Mouse (Mus musculus) layer of hippocampus, postnatal 36 days (tissue): Measurements from ENCODE around the gene Camk1g. TPM values are rescaled to one million over a fixed set of nuclear protein-coding genes. Genes with fewer than 3 reads are reported as not detected.

Experiments used
- DNase-seq, 2 experiments: peaks; one replicate each; pipeline ENCODE4 v3.0.0; 2022
- total RNA-seq, 2 experiments: library from RNA; stranded (reverse); gene quantifications; 2 replicates each; pipeline ENCODE4 v1.2.3; 2021

Gene Camk1g
- total RNA-seq, 2 experiments from 2014 or later, result 23.5 to 26.6 TPM

- no peak for DNase-seq
These were observed 68.6 kb downstream of the Camk1g start for GRCm38 (mm10) chr1:193301216-193302092.

DNA sequence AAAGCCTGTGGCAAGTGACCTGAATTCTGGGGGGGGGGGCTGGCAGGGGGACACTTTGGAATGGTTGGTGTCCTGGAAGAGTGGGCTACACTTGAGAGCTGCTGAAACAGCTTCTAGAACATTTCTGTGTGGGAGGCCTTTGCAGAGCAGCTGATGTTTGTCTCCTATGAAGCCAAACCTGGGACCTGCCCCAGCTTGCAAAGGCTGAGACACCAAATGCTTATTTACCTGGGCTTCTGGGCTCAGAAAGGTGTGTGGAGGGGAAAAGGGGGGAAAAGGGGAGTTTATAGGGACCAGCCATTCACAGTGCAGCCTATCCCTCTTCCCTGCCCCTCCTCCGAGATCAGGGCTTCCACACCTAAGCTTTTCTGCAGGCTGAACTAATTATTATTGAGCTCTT lies 70.1 kb downstream of the Camk1g start:
- no peak for DNase-seq

GRCm38 (mm10) chr1:193298141-193298765 lies 71.8 kb downstream of the Camk1g start:
- peak; percentile 25 to 26 for DNase-seq

Other genes starting within 250 kb of the Camk1g start
- 10 to 100 TPM; 23.4 to 27.5 TPM for gene Diexf, start 240.0 kb downstream of the Camk1g start, total RNA-seq
- under 1 TPM; 0.42 to 0.96 TPM for gene Irf6, start 217.2 kb downstream of the Camk1g start, total RNA-seq
- gene A130010J15Rik, start 202.3 kb downstream of the Camk1g start, total RNA-seq, result 1 to 10 TPM; 4.4 to 5.6 TPM
- 1 to 10 TPM; 1.1 to 1.3 TPM for gene Traf3ip3, start 168.6 kb downstream of the Camk1g start, total RNA-seq
- 1 to 10 TPM in 1 of 2 experiments, under 1 TPM in 1; 0.56 to 2.8 TPM for gene Lamb3, start 162.6 kb downstream of the Camk1g start, total RNA-seq
- 10 to 100 TPM; 45.1 to 47.1 TPM for gene Hsd11b1, start 106.2 kb downstream of the Camk1g start, total RNA-seq
- gene G0s2, start 97.1 kb downstream of the Camk1g start, total RNA-seq, result 10 to 100 TPM in 1 of 2 experiments, 1 to 10 TPM in 1; 6.7 to 10.2 TPM